Mouse (Mus musculus) naive thymus-derived CD4-positive, alpha-beta T cell, adult 5 months (primary cell): ENCODE measurements around the gene Ank3. TPM values are rescaled to one million over a fixed set of nuclear protein-coding genes. Genes with fewer than 3 reads are reported as not detected.

Experiments
- polyA plus RNA-seq: library from polyadenylated mRNA; unstranded; fragments of 100-300 nt; shearing (Covaris generic); gene quantifications from one replicate; pipeline ENCODE4 v1.2.1, GENCODE M21; 2017

Gene Ank3
- polyA plus RNA-seq: 0.58 TPM

GRCm38 (mm10) chr10:69398763-69399590 is at the start of gene Ank3:
Gene Ank3, plus strand, starts transcription at chr10:69398773.

GRCm38 (mm10) chr10:69352212-69353085 is 46.1 kb upstream of the Ank3 start, which contains the start of gene Cdk1:
Gene Cdk1, minus strand, starts transcription at chr10:69352938.

Other genes starting within 250 kb of the Ank3 start
- gene Rhobtb1, start 247.3 kb upstream of the Ank3 start, polyA plus RNA-seq: not detected
- not detected for gene A930033H14Rik, start 185.7 kb upstream of the Ank3 start, polyA plus RNA-seq
- gene Cdk1, start 45.8 kb upstream of the Ank3 start, polyA plus RNA-seq: 0.83 TPM